Mouse (Mus musculus) hindbrain, embryonic 12.5 days (tissue): ENCODE results near the gene Dda1. TPM values are rescaled to one million over a fixed set of nuclear protein-coding genes. Genes with fewer than 3 reads are reported as not detected.

ENCODE experiments used
- ATAC-seq: fragments of 200-750 bp; cut with Nextera tagmentation; 2 replicates; pipeline ENCODE4 v1.8.0; 2017; ENCODE audit warnings: moderate TSS enrichment; ENCODE audit not compliant: low FRiP score
- H3K27ac ChIP-seq: fragments of 300-500 bp; sonication (generic); 2 replicates; pipeline ENCODE4 v1.5.1; 2016; ENCODE audit warnings: mild to moderate bottlenecking
- H3K27me3 ChIP-seq: fragments of 300-500 bp; sonication (generic); 2 replicates; pipeline ENCODE4 v1.6.1; 2016; ENCODE audit warnings: mild to moderate bottlenecking
- H3K36me3 ChIP-seq: fragments of 300-500 bp; sonication (generic); 2 replicates; pipeline ENCODE4 v1.6.1; 2016; ENCODE audit warnings: mild to moderate bottlenecking
- H3K4me1 ChIP-seq: fragments of 300-500 bp; sonication (generic); 2 replicates; pipeline ENCODE4 v1.6.1; 2016
- H3K4me2 ChIP-seq: fragments of 300-500 bp; sonication (generic); replicated peaks from 2 replicates; pipeline ENCODE4 v1.6.1; 2016; ENCODE audit warnings: mild to moderate bottlenecking
- H3K4me3 ChIP-seq: fragments of 300-500 bp; sonication (generic); 2 replicates; pipeline ENCODE4 v1.5.1; 2016; ENCODE audit warnings: mild to moderate bottlenecking
- H3K9ac ChIP-seq: fragments of 300-500 bp; sonication (generic); 2 replicates; pipeline ENCODE4 v1.6.1; 2016; ENCODE audit warnings: mild to moderate bottlenecking, moderate library complexity
- H3K9me3 ChIP-seq: fragments of 300-500 bp; sonication (generic); replicated peaks from 2 replicates; pipeline ENCODE4 v1.6.1; 2016; ENCODE audit warnings: mild to moderate bottlenecking
- WGBS: fragments of 180-500 bp; shearing (Covaris S2); methylation state at CpG from one replicate; pipeline ENCODE4 v1.1.7; 2016; 5-methylcytosine and 5-hydroxymethylcytosine counted together
- polyA plus RNA-seq: library from polyadenylated mRNA; unstranded; fragments of >200 nt; fragmentation: Nextera tagmentation; extraction: Ambion mirVana; gene quantifications from 2 replicates; pipeline ENCODE4 v1.2.1, GENCODE M21; 2016

Dda1 gene
- polyA plus RNA-seq, 1 experiment from 2014 or later = 161 TPM

DNA sequence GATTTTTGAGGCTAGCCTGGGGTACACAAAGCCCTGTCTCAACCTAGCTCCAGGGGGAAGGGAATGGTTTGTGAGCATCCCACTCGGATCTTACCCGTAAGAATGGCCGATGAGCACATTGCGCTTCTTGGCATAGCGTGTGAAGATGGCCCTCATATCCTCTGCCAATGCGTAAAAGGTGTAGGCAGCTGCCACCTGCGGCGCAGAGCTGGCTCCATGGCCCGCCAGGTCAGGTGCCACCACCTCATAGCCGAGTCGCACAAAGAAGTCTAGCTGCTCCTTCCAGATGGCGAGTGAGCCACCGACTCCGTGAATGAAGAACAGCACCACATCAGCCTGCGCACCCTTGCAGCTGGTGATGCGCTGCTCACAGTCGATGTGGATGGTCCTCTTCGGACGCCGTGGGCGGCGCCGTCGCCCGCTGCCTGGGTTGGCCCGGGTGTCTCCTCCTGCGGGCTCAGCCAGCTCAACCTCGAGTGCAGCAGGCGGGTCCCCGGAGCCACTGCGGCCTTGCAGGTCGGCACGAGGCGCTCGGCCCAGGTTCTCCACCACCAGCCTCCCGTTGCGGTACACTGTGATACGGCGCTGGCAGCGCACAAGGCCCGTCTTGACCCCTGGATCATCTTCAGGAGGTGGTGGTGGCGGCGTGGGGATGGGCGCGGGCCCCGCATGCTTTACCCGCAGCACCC is 7.7 kb upstream of the Dda1 start:
- H3K27ac ChIP-seq = no peak overlapping the region
- H3K9me3 ChIP-seq = no peaks in the 10 kb centered on the region
- ATAC-seq = no peak
- peak overlapping the region; percentile 19; the same call in 1 of the 2 replicates for H3K9ac ChIP-seq
- peaks cover 52% of the 10 kb centered on the region for H3K36me3 ChIP-seq
- H3K27me3 ChIP-seq = no peaks in the 10 kb centered on the region
- WGBS = 78% methylated on average over 47 of the region's 47 CpGs
- peak overlapping the region; percentile 72; the same call in 1 of the 2 replicates for H3K4me3 ChIP-seq
- H3K4me1 ChIP-seq = peaks cover 46% of the 10 kb centered on the region
- H3K4me2 ChIP-seq = peak overlapping the region; percentile 82

DNA sequence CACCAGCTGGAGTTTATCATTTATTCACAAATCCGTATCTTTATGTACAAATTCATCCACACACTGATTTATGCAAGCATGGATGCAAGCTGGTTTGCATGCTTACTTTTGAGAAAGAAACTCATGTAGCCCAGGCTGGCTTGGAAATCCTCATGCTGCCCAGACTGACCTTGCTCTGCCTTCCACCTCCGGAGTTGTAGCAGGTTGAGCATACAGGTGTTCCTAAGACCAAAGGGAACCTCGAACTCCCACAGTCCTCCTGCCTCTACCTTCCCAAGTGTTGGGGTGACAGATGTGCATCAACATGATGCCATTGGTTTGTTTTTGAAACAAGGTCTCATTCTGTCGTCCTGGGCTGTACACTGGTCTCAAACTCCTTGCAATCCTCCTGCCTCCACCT is 6.8 kb upstream of the Dda1 start:
- peaks cover 43% of the 10 kb centered on the region for H3K36me3 ChIP-seq
- H3K4me3 ChIP-seq = peak overlapping the region; percentile 72
- no peak overlapping the region for H3K27ac ChIP-seq
- H3K4me1 ChIP-seq = peaks cover 46% of the 10 kb centered on the region
- H3K9ac ChIP-seq = peak overlapping the region; percentile 90; the same call in 1 of the 2 replicates
- 74% methylated on average over 4 of the region's 4 CpGs for WGBS
- no peaks in the 10 kb centered on the region for H3K27me3 ChIP-seq
- H3K9me3 ChIP-seq = no peaks in the 10 kb centered on the region
- H3K4me2 ChIP-seq = peak overlapping the region; percentile 82
- ATAC-seq = no peak

DNA sequence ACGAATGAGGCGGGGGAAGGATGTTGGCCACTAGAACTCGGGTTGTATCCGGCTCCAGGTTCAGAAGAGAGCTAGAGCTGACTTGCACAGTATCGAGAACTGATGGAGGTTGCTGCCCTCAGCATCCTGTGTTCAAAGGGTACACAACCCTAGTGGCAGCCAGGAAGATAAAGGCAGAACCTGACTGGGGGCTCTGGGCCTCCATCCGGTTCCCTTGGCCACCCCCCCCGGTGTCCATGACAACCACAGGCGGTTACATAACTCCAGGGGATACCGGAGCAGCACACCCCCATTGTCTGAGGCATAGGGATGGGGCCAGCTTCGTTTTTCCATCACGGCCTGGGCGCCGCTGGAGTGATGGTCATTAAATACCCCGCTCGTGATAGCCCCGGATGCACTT is 6.2 kb upstream of the Dda1 start:
- Histone ChIP-seq H3K4me1 (peaks cover 46% of the 10 kb centered on the region), H3K27ac (peak overlapping the region; percentile 84), H3K4me2 (peak overlapping the region; percentile 82), H3K27me3 (no peaks in the 10 kb centered on the region), H3K4me3 (peak overlapping the region; percentile 72), H3K9me3 (no peaks in the 10 kb centered on the region), H3K36me3 (peaks cover 38% of the 10 kb centered on the region), H3K9ac (peak overlapping the region; percentile 90)
- ATAC-seq = peak; percentile 3; the same call in 1 of the 2 replicates
- WGBS = 4% methylated on average over 16 of the region's 16 CpGs

DNA sequence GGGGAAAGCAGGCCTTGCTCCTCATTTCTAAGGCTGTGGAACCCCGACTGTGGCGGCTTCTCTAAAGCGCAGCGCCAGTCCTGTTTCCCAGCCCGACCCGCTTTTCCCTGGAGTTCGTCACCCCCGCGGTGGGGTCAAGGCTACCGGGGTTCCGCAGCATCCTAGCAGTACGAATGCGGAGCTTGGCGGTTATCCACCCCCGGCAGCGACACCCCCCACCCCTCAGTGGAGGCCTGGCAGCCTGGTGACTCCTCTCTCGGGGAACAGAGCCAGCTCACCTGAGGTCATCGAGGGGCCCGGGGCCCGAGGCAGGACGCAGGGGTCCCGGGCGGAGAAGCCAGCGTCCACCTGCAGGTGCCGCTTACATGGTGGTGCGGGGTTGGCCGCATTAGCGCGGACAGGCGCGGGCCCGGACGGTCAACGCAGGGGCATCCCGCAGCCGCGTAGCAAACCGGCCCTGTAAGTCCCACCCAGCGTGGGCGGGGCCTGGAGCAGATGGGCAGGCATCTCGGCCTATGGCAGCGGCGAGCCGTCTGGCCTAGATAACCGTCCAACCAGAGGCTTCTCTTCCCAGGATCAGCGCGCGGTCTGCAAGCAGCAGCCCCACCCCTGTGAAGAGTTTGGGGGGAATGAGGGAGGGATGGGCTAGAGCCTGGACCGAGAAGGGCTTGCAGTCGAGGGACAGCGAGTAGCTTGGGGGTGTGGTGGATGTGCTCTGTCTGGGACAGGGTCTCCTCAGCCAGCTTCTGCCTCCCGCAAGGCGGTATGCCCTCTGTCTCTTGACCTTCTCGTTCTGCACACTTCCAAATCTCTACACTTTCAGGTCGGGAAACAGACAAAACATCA is 5.6 kb upstream of the Dda1 start, which contains the start of gene Abhd8:
TSS of gene Abhd8 (minus strand) at position 468 of the 846 bp plus-strand sequence.
- Histone ChIP-seq H3K27ac (peak within 1 kb of the TSS; percentile 84), H3K9me3 (no peaks in the 10 kb centered on the region), H3K4me3 (peak within 1 kb of the TSS; percentile 72), H3K4me1 (peaks cover 45% of the 10 kb centered on the region), H3K4me2 (peak within 1 kb of the TSS; percentile 82), H3K36me3 (peaks cover 31% of the 10 kb centered on the region), H3K27me3 (no peaks in the 10 kb centered on the region), H3K9ac (peak within 1 kb of the TSS; percentile 90)
- peak; percentile 83 for ATAC-seq
- WGBS = 1% methylated on average over 55 of the region's 55 CpGs

DNA sequence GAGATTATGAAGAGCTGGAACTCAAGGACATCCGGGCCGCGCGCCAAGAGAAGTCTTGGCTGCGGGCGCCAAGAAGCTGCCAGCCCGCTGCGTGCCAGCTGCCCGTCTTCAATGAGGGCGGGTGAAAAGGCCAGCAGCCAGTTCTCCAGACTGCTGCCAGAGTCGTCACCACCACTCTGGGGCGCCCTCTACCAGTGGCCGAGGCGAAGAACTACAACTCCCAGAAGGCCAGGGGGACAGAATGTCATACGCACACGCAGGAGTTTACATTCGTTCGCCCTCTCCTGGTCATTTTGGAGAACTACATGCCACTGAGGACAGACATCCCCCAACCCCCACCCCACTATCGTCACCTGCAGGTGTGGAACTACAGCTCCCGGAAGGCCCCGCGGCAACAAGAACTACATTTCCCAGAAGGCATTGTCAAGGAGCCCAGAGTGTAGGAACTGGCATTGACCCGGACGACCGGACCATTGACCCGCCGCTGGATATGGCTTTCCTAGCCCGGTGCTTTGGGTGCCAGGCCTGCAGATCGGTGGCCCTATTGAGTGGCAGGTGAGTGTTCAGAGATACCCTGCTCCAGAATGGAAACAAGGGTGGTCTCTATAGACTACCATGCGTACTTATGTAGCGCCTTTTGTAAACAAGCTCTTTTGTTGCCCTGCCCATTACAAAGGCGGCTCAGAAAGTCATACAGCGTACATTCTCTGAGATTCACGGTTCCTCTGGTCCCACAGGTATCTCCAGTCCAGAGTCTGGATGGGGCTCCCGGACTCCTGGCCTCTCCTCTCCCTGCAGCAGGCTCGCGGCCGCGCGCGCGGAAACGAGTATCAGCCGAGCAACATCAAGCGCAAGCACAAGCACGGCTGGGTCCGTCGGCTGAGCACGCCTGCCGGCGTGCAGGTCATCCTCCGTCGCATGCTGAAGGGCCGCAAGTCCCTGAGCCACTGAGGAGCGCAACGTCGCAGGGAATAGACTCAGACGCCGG is 4.2 kb upstream of the Dda1 start, which contains the start of gene Mrpl34:
TSS of gene Mrpl34 (plus strand) at position 447 of the 988 bp plus-strand sequence.
- H3K27me3 ChIP-seq = no peaks in the 10 kb centered on the region
- WGBS = under 1% methylated on average over 59 of the region's 59 CpGs
- peak within 1 kb of the TSS; percentile 84 for H3K27ac ChIP-seq
- peak; percentile 75 for ATAC-seq
- H3K4me3 ChIP-seq = peak within 1 kb of the TSS; percentile 72
- H3K4me1 ChIP-seq = peaks cover 40% of the 10 kb centered on the region
- H3K9me3 ChIP-seq = no peaks in the 10 kb centered on the region
- peak within 1 kb of the TSS; percentile 90 for H3K9ac ChIP-seq
- peaks cover 18% of the 10 kb centered on the region for H3K36me3 ChIP-seq
- peak within 1 kb of the TSS; percentile 82 for H3K4me2 ChIP-seq

DNA sequence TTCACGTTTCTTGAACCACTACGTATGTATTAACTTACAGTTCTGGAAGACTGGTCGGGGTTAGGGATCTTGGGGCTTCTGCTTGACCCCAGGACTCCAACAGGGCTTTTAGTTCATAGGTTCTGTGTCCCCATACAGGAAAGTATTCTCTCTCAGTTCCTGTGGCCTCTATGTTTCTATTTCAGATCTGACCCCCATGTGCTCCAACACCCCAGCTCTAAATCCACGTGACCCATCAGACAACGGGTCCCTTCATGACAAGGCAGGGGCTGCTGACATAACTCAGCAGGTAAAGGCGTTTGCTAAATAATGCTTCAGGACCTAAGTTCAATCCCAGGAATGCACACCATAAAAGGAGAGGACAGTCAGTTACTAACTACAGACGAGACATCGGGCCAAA is 3.3 kb upstream of the Dda1 start:
- no peak overlapping the region for H3K27ac ChIP-seq
- H3K36me3 ChIP-seq = peaks cover 10% of the 10 kb centered on the region; the same call in 1 of the 2 replicates
- peak overlapping the region; percentile 72 for H3K4me3 ChIP-seq
- peak overlapping the region; percentile 77 for H3K4me2 ChIP-seq
- no peak for ATAC-seq
- peaks cover 49% of the 10 kb centered on the region for H3K4me1 ChIP-seq
- H3K9me3 ChIP-seq = no peaks in the 10 kb centered on the region
- peak overlapping the region; percentile 75 for H3K9ac ChIP-seq
- no peaks in the 10 kb centered on the region for H3K27me3 ChIP-seq
- WGBS = 86% methylated on average over 8 of the region's 8 CpGs

DNA sequence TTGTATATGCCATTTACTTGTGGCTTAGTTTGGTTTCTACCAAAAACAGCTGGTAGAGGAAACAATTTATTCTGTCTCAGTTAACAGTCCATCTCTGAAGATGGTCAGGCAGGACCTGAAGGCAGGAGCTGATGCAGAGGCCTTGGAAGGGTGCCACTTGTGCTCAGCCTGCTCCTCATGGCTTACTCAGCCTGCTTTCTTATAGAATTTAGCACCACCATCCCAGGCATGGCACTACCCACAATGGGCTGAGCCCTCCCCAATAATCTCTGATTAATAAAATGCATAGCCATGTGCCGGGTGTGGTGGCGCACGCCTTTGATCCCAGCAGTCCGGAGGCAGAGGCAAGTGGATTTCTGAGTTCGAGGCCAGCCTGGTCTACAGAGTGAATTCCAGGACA is 2.8 kb upstream of the Dda1 start:
- H3K4me1 ChIP-seq = peaks cover 49% of the 10 kb centered on the region
- ATAC-seq = no peak
- WGBS = 95% methylated on average over 5 of the region's 5 CpGs
- H3K36me3 ChIP-seq = peaks cover 8% of the 10 kb centered on the region; the same call in 1 of the 2 replicates
- no peak overlapping the region for H3K9ac ChIP-seq
- no peaks in the 10 kb centered on the region for H3K9me3 ChIP-seq
- H3K4me2 ChIP-seq = no peak overlapping the region
- H3K27me3 ChIP-seq = no peaks in the 10 kb centered on the region
- H3K27ac ChIP-seq = no peak overlapping the region
- no peak overlapping the region for H3K4me3 ChIP-seq

DNA sequence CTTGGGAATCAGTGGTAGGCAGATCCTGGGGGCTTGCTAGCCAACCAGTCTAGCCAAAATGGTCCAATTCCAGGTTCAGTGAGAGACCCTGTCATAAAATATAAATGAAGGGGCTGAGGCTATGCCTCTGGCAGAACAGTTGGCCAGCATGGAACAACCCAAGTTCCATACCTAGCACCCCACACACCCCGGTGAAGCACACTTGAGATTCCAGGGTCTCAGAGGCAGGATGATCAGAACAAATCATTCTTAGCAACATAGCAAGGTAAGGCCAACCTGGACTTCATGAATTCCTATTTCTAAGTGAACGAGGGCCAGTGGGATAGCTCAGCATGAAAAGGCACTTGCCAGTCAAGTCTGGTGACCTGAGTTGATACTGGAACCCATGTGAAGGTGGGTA is 1.8 kb upstream of the Dda1 start:
- Histone ChIP-seq H3K27me3 (no peaks in the 10 kb centered on the region), H3K27ac (no peak overlapping the region), H3K4me1 (peaks cover 39% of the 10 kb centered on the region), H3K4me2 (no peak overlapping the region), H3K9me3 (no peaks in the 10 kb centered on the region), H3K9ac (no peak overlapping the region), H3K4me3 (no peak overlapping the region), H3K36me3 (peaks cover 12% of the 10 kb centered on the region)
- ATAC-seq = no peak
- WGBS = 91% methylated on average over 2 of the region's 2 CpGs

DNA sequence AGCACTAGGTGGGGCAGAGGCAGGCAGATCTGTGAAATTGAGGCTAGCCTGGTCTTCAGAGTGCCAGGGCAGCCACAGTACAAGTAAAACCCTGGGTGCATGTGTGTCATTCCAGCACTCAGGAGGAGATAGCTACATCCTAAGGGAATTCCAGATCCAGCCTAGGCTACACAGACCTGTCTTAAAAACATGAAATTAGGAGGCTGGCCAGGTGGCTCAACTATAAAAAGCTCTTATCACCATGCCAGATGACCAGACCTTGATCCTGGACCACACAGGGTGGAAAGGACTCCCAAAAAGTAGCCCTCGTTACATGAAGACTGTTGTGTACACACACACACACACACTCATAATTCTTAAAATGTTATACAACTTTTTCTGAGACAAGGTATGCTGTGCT is 998 bp upstream of the Dda1 start:
- Histone ChIP-seq H3K9ac (no peak overlapping the region), H3K36me3 (peaks cover 20% of the 10 kb centered on the region), H3K4me1 (peaks cover 32% of the 10 kb centered on the region), H3K4me2 (no peak overlapping the region), H3K9me3 (no peaks in the 10 kb centered on the region), H3K27me3 (no peaks in the 10 kb centered on the region), H3K27ac (no peak overlapping the region), H3K4me3 (no peak overlapping the region)
- no peak for ATAC-seq
- 88% methylated on average over 1 of the region's 1 CpGs for WGBS

DNA sequence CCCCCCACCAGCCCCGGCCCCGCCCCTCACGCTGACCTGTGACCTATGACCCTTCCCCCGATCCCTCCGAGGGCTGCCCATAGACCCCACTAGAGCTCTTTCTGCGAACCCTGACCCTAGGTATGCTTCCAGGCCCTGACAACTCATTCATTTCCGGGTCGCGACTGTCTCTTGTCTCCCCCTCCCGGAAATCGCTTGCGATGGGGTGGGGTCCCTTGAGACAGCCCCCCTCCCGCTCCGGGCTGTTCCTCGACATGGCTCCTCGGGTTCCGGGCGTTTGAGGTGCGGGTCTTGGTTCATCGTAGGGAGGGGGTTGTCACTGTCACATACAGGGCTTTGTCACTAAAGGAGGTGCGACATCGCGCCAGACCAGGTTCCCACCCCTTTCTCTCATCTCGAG is 412 bp downstream of the Dda1 start:
- WGBS = 1% methylated on average over 24 of the region's 24 CpGs
- ATAC-seq = peak; percentile 42
- H3K27me3 ChIP-seq = no peaks in the 10 kb centered on the region

DNA sequence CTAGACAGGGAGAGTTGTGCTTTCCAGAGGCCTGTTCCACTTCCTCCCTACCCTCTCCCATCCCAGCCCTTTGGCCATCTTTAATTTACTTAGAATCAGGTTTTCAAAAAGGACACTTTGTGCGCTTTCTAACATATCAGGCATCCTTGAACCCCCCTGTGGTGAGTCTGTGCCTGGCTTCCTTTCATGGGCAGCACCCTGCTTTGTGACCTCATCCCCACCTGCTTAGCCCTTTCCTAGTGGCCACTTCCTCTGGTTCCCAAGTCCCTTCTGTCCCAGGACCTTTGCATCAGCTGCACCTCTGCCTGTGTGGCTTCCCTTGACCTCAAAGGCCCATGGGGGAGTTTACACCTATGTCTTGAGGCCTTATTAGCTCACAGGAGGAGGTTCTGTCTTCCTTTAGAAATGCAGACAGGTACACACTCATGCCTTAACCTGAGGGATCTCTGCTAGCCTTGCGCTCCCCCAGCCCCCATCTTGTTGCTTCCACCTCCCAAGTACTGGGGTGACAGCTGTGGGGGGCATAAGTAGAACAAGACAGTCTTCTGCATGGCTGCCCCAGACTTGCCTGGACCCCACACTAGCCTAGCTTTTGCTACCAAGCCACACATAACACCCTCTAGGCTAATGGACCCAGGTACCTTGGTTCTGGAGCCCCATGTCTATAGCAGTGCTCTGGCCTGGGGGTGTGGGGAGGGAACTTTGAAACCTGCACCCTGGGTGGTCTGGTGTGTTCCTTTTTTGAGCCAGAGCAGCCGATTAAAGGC is 1.3 kb downstream of the Dda1 start:
- H3K9me3 ChIP-seq = no peaks in the 10 kb centered on the region
- WGBS = 84% methylated on average over 3 of the region's 3 CpGs
- H3K27ac ChIP-seq = peak overlapping the region; percentile 87; the same call in 1 of the 2 replicates
- peak overlapping the region; percentile 90 for H3K4me3 ChIP-seq
- H3K36me3 ChIP-seq = peaks cover 44% of the 10 kb centered on the region
- H3K4me2 ChIP-seq = peak overlapping the region; percentile 90
- ATAC-seq = no peak
- no peaks in the 10 kb centered on the region for H3K27me3 ChIP-seq
- H3K4me1 ChIP-seq = peaks cover 21% of the 10 kb centered on the region
- H3K9ac ChIP-seq = peak overlapping the region; percentile 84

More for the DNA sequence above, 412 bp downstream of the Dda1 start:
- H3K36me3 ChIP-seq = peaks cover 34% of the 10 kb centered on the region
- peak overlapping the region; percentile 90 for H3K4me2 ChIP-seq
- H3K9me3 ChIP-seq = no peaks in the 10 kb centered on the region
- peaks cover 24% of the 10 kb centered on the region for H3K4me1 ChIP-seq
- H3K27ac ChIP-seq = peak overlapping the region; percentile 87
- H3K9ac ChIP-seq = peak overlapping the region; percentile 84
- peak overlapping the region; percentile 90 for H3K4me3 ChIP-seq
